Mouse (Mus musculus) spleen, adult 10 weeks (tissue): ENCODE measurements around the gene Espl1. TPM values are rescaled to one million over a fixed set of nuclear protein-coding genes. Genes with fewer than 3 reads are reported as not detected.

ENCODE experiments used
- polyA plus RNA-seq: library from polyadenylated mRNA; stranded (reverse); fragments of 350-450 nt; fragmentation: Illumina TruSeq; extraction: RNeasy Lipid Tissue Mini Kit (QIAGEN cat#74804); gene quantifications from one replicate; pipeline ENCODE4 v1.2.3, GENCODE M21; 2015; ENCODE audit warnings: low replicate concordance; ENCODE audit not compliant: insufficient read depth

Gene Espl1
- polyA plus RNA-seq: 11.6 TPM

DNA sequence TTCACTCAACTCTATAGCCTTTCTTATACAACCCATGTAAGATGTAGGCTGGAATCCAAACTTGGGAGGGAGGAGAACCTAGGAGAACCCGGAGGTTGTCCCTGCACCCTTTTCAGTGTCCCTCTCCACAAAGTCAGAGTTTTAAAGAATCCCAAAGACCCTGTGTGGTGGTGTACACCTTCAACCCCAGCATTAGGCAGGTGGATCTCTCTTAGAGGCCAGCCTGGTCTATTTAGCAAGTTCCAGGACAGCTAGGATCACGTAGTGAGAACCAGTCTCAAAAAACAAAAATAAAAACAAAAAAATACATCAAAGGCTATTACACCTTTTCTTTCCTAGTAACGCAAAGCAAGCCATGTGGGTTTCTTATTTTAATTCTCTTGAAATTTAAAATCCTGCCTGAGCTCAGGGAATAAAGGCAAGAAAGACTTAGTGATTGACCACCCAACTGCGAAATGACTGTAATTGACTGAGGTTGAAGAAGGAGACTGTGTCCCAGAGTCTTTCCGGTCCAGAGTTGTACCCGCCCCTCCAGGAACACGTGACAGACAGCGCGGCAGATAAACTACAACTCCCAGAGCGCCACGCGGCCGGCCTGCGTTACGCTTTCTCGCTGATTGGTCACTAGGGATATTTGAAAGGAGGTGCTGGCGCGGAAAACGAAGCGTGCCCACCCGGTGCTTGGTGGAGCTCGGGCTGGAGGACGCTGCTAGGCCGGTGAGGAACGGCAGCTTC, at the start of gene Espl1:
Gene Espl1, plus strand, starts transcription at position 634 of the 735 bp plus-strand sequence.

DNA sequence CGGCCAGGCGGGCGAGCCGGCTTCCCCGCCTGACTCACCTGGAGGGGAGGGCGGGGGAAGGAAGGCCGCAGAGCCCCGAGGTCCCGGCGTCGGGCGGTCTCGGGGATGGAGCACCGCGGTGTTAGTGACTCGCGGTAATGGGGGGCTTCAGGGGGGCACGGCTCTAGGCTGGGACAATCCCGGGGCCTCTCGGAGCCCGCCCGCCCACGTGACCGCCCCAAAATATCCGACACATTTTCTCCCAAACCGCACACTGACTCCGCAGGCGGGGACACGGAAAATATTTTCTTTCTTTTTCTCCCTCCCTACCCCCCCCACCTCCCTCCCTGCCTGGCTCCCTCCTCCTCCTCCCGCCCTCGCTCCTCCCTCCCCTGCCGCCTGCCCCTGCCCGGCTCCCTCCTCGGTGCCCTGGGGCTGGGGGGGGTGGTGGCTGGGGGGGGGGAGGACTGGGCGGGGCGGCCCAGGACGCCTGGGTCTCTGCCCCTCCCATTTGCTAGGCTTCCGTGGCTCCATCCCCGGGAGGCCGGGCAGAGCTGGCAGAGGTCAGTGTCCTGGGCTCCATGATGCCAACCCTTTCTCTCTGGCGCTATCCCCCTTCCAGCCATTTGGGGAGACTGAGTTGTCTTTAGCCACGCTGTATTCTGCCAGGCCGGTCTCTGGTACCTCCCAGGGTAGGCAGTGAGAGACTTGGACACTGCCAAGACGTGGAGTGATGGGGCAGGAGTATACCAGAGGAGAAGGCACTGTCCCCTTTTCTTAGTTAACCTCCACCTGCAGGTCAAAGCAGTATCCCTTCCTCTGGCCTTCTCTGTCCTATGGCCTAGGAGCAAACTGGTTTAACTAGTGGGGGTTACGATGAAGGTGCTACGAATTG, 38.6 kb upstream of the Espl1 start, which contains the start of gene Rarg:
Gene Rarg, minus strand, starts transcription at position 316 of the 874 bp plus-strand sequence.

DNA sequence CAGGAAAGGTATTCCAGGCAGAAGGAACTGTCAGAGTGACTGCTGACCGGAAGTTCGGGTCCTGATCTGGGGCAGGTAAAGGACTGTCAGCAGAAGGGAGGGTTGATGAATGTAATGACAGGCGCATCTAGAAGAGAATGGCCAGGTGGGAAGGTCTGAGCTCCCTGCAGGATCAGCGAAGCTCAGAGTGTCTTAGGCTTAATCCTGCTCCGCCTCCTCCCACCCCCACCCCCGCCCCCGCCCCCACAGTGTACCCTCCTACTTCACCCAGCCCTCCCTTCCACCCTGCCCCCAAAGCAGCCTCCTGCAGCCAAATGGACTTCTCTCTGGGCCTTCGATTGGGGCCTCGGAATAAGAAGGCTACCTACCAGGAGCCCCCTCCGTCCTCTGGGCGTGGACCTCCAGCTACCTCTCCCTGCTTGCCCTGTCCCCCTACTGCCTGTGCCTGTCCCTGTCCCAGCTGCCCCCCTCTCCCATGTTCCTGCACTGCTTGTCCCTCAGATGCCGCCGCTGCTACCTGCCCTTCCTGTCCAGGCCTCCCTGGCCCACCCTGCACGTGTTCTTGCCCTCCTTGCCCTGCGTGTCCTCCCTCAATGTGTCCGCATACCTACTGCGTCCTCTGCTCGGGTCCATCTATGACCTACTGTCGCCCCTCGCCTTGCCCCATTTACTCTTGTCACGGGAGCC, 25.6 kb upstream of the Espl1 start, which contains the start of gene Gm9918:
Gene Gm9918, plus strand, starts transcription at position 290 of the 687 bp plus-strand sequence.

DNA sequence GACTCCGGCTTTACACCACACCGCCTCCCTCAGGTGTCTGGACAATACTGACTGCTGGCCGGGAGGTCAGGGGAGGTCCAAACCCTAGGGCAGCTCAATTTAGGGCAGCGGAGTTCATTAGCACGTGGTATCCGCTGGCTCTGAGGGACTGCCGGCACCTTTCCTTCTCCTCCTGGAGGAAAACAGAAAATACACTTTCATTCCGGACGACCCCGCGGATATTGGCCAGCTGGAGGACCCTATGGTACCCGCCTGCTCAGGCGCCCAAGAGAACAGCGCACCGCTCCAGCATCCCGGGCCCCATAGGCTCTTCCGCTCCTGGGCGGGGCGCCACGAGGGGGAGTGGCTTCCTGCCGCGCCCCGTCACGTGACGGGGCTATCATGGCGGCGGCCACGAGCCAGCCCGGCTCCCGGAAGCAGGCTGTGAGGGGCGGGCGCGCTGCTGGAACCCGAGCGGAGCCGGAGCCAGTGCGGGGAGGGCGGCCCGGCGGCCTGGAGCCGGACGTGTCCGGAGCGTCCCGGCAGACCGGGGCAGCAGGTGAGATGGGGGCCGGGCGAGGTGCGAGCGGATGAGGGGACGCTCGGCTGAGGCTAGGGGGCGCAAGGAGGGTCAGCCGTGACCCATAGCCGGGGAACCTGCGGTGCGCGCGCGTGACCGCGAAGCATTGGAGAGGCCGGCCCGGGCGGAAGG, 16.8 kb upstream of the Espl1 start, which contains the start of gene Mfsd5:
Gene Mfsd5, plus strand, starts transcription at position 363 of the 691 bp plus-strand sequence.

DNA sequence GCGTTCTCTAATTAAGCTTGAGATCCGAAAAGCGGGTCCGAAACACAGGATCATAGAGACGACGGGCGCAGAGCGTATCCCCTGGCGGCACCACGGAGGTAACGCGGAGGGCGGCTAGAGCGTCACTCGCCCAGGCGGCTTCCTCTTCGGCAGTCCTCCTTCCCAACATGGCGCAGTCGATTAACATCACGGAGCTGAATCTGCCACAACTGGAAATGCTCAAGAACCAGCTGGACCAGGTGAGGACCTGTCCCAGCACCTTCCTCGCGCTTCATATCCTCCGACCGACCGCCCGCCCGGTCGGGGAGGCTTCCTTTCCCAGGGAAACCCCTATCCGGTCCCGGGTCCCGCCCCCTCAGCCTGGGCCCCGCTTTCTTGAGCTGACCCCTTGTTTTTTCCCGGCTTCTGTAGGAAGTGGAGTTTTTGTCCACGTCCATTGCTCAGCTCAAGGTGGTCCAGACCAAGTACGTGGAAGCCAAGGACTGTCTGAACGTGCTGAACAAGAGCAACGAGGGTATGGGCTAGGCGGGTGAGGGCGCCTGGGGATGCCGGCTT, 30.0 kb downstream of the Espl1 start, which contains the start of gene Pfdn5:
Gene Pfdn5, plus strand, starts transcription at position 95 of the 555 bp plus-strand sequence.

DNA sequence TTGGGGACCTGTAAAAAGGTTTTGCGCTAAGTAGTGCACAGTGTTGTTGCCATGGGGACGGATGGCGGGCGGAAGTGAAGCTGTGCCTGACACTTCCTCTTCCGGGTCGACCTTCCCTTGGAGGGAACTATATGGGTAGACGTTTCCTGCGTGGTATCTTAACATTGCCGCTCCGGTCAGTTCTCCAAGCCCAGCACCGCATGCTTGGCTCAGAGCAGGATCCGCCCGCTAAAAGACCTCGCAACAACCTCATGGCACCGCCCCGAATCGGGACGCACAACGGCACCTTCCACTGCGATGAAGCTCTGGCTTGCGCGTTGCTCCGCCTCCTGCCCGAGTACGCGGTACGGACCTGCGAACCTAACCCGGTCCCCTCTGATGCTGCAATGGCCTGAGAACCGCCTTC, 35.5 kb downstream of the Espl1 start, which contains the start of gene Myg1:
Gene Myg1, plus strand, starts transcription at position 100 of the 406 bp plus-strand sequence.

DNA sequence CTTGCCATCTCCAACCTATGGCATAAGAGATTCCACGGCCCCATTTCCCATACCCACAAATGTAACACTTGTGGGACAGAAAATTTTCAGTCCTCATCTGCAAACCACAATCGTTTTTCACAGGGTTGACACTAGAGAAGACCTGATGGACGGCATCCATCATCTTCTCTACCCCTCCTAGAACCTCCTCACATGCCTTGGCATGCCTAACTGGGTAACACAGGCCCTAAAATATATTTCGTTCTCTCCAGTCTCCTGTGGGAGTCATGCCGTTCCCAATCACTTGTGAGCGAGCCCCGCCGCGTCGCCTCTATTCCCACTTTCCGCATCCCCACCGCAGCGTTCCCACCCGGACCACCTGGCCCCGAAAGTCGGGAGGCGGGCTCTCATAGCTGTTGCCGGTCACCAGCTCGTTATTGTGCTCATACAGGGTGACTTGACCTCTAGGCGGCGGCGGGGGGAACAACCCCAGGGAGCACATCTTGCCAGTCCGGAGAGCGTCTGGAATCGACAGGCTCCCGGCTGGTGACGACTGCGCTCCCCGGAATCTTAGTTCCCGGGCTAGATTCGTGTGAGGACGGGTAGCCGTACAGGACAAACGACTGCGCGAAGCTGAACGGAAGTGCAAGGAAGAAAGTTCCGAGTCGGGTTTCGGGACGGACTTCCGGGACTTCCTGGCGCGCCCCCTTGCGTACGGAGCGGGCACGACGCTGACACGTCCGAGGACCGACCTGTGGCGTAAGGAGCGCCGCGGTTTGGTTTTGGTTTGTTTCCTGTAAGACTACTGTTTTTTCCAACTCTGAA, 54.3 kb downstream of the Espl1 start, which contains the start of gene Aaas:
Gene Aaas, minus strand, starts transcription at position 634 of the 804 bp plus-strand sequence.

DNA sequence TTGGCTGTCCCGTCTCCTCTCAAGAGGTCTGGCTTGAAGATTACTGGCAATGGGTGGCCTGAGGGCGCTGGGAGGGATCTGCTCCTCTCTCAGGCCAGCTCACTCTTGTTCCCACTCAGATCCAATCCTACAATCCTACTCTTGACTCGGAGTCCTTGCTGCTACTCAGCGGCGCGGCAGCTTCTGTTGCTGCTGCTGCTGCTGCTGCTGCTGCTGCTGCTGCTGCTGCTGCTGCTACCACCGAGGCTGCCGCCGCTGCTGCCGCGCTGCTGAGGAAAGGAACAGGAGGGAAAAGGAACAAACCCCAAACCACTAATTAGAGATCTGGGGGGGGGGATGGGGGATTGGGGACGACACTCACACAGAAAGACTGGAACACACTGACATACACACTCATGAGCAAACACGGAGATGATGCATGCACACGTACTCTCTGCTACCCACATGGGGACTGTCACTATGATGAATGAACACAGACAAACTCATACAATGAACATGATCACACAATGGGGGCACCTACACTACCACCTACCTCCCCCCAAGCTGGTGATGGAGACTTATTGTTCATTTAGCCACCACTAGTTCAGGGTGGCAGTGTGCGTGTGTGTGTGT, 70.8 kb downstream of the Espl1 start, which contains the start of gene Sp7:
Gene Sp7, minus strand, starts transcription at position 450 of the 612 bp plus-strand sequence.

Other genes starting within 250 kb of the Espl1 start
- 272 TPM for gene Eif4b, start 222.5 kb upstream of the Espl1 start, polyA plus RNA-seq
- 51.0 TPM for gene Tns2, start 195.9 kb upstream of the Espl1 start, polyA plus RNA-seq
- 15.6 TPM for gene Spryd3, start 160.0 kb upstream of the Espl1 start, polyA plus RNA-seq
- 0.88 TPM for gene Igfbp6, start 151.9 kb upstream of the Espl1 start, polyA plus RNA-seq
- 1.5 TPM for gene Soat2, start 145.7 kb upstream of the Espl1 start, polyA plus RNA-seq
- 110 TPM for gene Zfp740, start 93.0 kb upstream of the Espl1 start, polyA plus RNA-seq
- 23.7 TPM for gene Csad, start 91.5 kb upstream of the Espl1 start, polyA plus RNA-seq
- gene Itgb7, start 64.3 kb upstream of the Espl1 start, polyA plus RNA-seq: 194 TPM
- gene Rarg, start 38.7 kb upstream of the Espl1 start, polyA plus RNA-seq: 14.3 TPM
- not detected for gene Gm9918, start 25.7 kb upstream of the Espl1 start, polyA plus RNA-seq
- gene Mfsd5, start 16.8 kb upstream of the Espl1 start, polyA plus RNA-seq: 13.9 TPM
- gene Pfdn5, start 29.9 kb downstream of the Espl1 start, polyA plus RNA-seq: 442 TPM
- 59.6 TPM for gene Myg1, start 35.4 kb downstream of the Espl1 start, polyA plus RNA-seq
- 37.3 TPM for gene Aaas, start 54.5 kb downstream of the Espl1 start, polyA plus RNA-seq
- not detected for gene Sp7, start 70.9 kb downstream of the Espl1 start, polyA plus RNA-seq
- 84.1 TPM for gene Sp1, start 109.9 kb downstream of the Espl1 start, polyA plus RNA-seq
- gene Amhr2, start 149.1 kb downstream of the Espl1 start, polyA plus RNA-seq: 0.15 TPM
- gene Prr13, start 162.8 kb downstream of the Espl1 start, polyA plus RNA-seq: 125 TPM
- gene Pcbp2, start 174.3 kb downstream of the Espl1 start, polyA plus RNA-seq: 833 TPM
- not detected for gene Gm10337, start 207.5 kb downstream of the Espl1 start, polyA plus RNA-seq
- gene Map3k12, start 220.8 kb downstream of the Espl1 start, polyA plus RNA-seq: 3.3 TPM
- 23.3 TPM for gene Tarbp2, start 221.9 kb downstream of the Espl1 start, polyA plus RNA-seq
- 7.5 TPM for gene Npff, start 228.7 kb downstream of the Espl1 start, polyA plus RNA-seq